Mouse (Mus musculus) limb, embryonic 11.5 days (tissue): ENCODE results near the gene Ear10. TPM values are rescaled to one million over a fixed set of nuclear protein-coding genes. Genes with fewer than 3 reads are reported as not detected.

Source experiments
- polyA plus RNA-seq: library from polyadenylated mRNA; unstranded; fragments of >200 nt; fragmentation: Nextera tagmentation; extraction: Ambion mirVana; gene quantifications from 2 replicates; pipeline ENCODE4 v1.2.1, GENCODE M21; 2014

Gene Ear10
- polyA plus RNA-seq, 1 experiment from 2014 or later, result not detected

Other genes starting within 250 kb of the Ear10 start
- not detected in 2 replicates for gene Gm8165, start 246.4 kb downstream of the Ear10 start, polyA plus RNA-seq
- 1.5 and 2.5 TPM in 2 replicates for gene Gm7324, start 225.7 kb downstream of the Ear10 start, polyA plus RNA-seq
- not detected in 2 replicates for gene Gm16506, start 196.1 kb downstream of the Ear10 start, polyA plus RNA-seq
- gene Gm6526, start 175.7 kb downstream of the Ear10 start, polyA plus RNA-seq, result not detected in 2 replicates
- gene Gm8180, start 138.8 kb downstream of the Ear10 start, polyA plus RNA-seq, result not detected in 2 replicates
- gene Ear1, start 48.0 kb downstream of the Ear10 start, polyA plus RNA-seq, result not detected in 2 replicates
- gene Gm8113, start 1.8 kb upstream of the Ear10 start, polyA plus RNA-seq, result 10.5 and 12.9 TPM in 2 replicates
- not detected in 2 replicates for gene Ang5, start 33.5 kb upstream of the Ear10 start, polyA plus RNA-seq
- gene Ang6, start 78.7 kb upstream of the Ear10 start, polyA plus RNA-seq, result not detected in 2 replicates
- gene Ear2, start 179.1 kb upstream of the Ear10 start, polyA plus RNA-seq, result 0.28 TPM in 1 of 2 replicates, not detected in the other
- gene Gm3327, start 200.3 kb upstream of the Ear10 start, polyA plus RNA-seq, result not detected in 2 replicates